Mouse (Mus musculus) retina, postnatal 7 days (tissue): ENCODE measurements around the gene Aatk.

ENCODE experiments used
- DNase-seq: peaks from one replicate; pipeline ENCODE4 v3.0.0-alpha.2; 2012; ENCODE audit warnings: low read depth, low spot score

Aatk gene

GRCm38 (mm10) chr11:120022841-120023240 is 24.1 kb downstream of the Aatk start:
- no peak for DNase-seq

DNA sequence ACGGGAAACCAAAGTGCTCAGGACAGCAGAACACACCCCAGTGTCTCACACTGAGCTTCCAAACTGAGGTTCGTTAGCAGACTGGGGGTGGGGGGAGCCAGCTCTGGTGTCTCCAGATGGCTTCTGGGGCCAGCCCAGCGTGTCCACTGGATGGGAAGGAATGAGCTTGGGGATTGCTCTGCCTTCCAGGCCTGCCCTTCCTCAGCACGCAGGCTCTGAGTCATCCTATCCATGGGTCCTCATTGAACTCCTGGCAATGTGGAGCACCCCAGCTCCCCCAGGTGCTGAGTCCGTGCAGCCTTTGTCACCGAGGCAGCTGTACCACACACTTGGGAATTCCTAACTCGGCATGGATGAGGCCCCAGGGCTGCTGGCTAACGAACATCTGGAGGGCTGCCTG is 24.8 kb downstream of the Aatk start:
- no peak for DNase-seq

DNA sequence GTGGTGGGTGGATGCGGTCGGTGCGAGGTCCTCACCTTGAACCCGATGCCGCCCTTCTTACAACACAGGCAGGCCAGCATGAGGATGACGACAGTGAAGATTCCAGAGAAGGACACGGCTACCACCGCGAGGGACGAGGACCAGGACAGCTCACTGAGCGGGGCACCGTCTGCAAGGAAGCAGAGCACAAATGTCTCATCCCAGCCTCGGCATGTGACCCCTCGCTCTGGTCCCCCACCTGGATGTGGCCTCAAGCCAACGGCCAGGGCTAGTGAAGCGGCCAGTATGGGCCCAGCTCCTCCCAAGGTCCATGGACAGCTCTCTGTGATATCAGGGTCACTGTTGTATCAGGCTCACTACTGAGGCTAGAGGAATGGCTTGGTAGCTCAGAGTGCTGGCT is 25.6 kb downstream of the Aatk start:
- DNase-seq, result no peak

DNA sequence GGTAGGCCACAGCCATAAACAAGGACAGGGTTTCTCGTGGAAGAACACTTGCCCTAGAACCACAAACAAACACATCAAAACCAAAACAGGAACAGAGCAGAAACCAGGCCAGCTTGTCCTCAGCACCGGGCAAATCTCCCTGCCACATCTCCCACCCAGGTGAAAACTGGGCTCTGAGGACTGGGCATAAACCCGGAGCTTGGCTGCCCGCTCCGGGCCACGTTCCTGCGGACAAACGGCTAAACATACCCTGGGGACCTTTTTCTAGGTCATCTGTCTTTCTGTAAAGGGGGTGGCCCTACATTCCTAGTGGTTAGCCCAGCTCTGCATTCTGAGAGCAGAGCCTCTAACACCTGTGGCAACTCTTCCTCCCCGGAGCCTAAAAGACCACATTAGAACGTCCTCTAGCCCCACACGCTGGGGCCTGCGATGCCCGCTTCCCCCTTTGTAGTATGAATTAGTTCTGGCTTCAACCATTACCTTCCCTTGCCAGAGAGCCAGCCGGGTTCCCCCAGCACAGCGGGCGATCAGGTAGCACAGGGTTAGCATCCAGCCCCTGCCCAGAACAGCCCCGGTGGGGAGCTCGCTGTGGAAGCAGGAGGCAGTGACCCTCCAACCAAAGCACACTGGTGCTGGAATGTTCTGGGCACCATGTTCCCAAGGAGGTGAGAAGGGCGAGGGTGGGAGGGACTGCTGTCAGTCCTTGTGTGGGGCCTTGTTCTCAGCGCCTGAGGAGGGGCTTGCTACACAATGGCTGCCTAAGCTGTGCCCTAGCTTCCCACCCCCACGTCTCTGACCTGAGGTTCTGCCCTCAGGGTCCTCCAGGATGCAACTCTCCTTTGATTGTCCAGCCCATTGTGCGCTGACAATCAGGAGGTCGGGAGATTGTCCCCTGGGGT is 27.2 kb downstream of the Aatk start:
- no peak for DNase-seq

DNA sequence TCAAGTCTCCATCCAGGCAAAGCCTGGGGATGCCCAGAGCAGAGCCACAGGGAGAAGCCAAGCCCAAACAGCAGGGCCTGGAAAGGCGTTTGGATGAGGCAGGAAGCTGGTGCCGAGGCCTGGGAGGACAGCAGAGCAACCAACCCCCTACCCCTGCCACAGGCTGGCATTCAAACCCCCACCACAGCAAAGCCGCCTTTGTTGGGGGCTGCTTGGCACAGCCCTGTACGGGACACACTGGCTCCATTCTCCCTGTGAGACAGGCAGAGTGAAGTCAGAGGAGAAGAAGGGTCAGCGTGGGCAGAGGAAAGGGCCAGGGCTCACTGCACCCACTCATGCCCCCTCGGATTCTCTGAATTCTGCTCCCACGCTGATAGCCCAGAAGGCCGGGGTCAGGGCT is 30.0 kb downstream of the Aatk start:
- DNase-seq, result no peak

- DNase-seq, result no peak
Measured at GRCm38 (mm10) chr11:120014758-120015157, 32.2 kb downstream of the Aatk start.

GRCm38 (mm10) chr11:120013174-120013711 is 33.7 kb downstream of the Aatk start:
- DNase-seq, result peak; percentile 88

GRCm38 (mm10) chr11:120012702-120013101 is 34.3 kb downstream of the Aatk start:
- DNase-seq, result no peak

- no peak for DNase-seq
Measured at GRCm38 (mm10) chr11:120011761-120012560, 35.0 kb downstream of the Aatk start.

GRCm38 (mm10) chr11:120011114-120011760 is 35.7 kb downstream of the Aatk start:
- no peak for DNase-seq

- DNase-seq, result no peak
Measured at GRCm38 (mm10) chr11:120009937-120010336, 37.0 kb downstream of the Aatk start.

- no peak for DNase-seq
Measured at GRCm38 (mm10) chr11:120008956-120009355, 38.0 kb downstream of the Aatk start.

GRCm38 (mm10) chr11:120008501-120008900 is 38.5 kb downstream of the Aatk start:
- no peak for DNase-seq

- DNase-seq, result no peak
Measured at GRCm38 (mm10) chr11:120007496-120008080, 39.4 kb downstream of the Aatk start.

DNA sequence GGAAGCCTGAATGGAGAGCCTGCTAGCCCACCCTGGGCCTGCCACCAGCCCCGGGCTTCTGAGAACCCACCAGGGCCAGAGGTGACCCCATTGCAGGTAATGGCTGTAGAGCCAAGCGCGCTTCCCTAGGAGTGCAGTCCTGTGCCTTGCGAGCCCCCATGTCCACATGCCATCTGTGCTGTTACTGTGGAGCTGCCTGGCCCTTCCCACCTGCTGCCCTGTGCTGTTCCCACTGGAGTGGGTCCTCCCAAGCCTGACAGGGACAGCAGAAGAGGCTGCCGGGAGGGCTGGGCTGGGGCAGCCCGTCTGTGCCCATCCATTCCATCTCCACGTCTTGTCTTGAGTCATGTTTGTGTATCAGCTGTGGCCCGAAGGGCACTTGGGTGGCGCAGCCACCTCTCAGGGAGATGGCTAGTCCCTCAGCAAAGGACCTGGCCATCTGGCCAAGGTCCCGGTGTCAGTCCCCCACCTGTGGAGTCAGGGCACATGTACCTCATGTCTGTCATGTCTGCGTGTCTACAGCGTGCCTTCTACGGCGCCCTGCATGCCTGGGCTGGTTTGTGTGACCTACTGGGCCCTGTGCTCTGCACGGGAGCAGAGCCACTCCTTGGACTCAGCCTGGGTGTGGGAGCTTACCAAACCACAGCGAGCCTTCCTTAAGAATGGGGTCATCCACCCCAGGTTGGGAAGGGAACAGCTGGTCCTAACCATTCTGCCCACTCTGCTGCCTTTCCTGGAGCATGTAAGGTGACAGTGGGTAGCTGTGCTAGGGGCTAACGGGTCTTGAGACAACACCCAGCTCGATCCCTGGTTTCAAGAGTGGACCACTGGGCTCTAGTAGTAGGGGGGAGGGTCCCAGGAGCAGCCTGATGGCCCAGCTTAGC is 41.3 kb downstream of the Aatk start:
- DNase-seq, result no peak

DNA sequence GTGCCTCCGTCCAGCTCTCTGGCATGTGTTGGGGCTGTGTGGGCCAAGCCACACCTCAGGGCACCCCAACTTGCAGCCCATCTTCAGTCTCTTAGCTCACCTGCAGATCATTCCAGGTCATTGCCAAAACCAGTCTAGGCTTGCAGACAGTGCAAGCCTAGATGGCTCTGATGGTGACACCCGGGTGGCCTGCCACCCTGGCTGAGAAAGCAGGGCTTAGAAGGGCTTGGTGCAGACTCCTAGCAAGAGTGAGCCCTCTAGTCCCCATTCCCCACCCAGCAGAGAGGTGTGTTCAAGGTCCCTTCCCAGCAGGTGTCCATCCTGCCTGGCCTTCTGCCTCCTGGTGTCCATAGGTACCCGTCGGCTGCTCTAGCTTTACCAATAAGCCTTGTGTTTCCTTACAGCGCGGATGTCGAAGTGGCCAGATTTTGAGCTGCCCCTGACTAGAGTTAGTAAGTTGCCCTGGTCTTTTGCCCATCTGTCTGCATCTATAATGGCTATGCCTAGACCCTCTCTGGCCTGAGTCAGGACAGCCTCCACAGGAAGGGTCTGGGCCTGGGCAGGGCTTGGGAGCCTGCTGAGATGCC is 44.2 kb downstream of the Aatk start:
- DNase-seq, result no peak

GRCm38 (mm10) chr11:120002041-120002440 is 44.9 kb downstream of the Aatk start:
- no peak for DNase-seq

- DNase-seq, result no peak
Measured at GRCm38 (mm10) chr11:119997351-119997750, 49.6 kb downstream of the Aatk start.

GRCm38 (mm10) chr11:119991338-119991678 is 55.7 kb downstream of the Aatk start:
- peak; percentile 84 for DNase-seq

DNA sequence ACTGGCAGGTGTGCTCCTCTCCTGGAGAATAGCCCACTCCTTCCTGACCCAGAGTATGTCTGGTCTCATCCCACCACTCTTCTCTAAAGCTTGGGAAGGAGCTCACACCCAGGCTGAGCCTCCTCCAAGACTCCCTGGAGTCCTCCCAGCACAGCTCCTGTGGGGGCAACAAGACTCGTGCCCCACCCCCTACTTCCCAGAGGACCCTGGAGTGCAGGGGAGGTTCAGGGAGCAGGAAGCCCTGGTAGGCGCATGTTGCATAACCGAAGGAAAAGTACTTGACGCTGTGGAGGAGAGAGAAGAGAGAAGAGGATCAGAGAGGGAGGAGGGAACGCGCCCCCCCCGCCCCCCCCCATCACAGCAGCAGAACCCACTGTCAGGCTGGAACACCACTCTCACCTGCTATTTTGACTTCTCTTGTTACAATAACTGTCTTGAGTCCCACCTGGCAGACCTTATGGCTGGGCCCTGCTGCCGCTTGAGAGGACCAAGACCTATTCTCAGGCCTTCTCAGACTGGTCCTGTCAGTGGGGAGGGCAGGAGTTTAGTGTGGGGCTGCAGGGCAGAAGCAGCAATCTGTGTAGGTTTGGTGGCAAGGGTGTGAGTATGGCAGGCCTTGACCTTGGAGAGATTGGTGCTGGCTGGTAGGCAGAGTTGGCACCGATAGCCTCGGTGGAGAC is 56.2 kb downstream of the Aatk start:
- DNase-seq, result no peak
